Mouse (Mus musculus): ENCODE data around the gene Micall1. TPM values are rescaled to one million over a fixed set of nuclear protein-coding genes. Genes with fewer than 3 reads are reported as not detected.
A peak's percentile ranks its signal among the peaks of the same experiment; 100 is the strongest.

Micall1 gene
- polyA plus RNA-seq, 1 experiment from 2014 or later: 11.9 TPM

- no peak overlapping the region for H3K27ac ChIP-seq
- no peak for ATAC-seq (ENCODE audit: insufficient read depth, low FRiP score, low read depth)
- WGBS: 70% methylated on average over 9 of the region's 9 CpGs
Observed at GRCm38 (mm10) chr15:79135332-79135731, 26.6 kb downstream of the Micall1 start.

GRCm38 (mm10) chr15:79135783-79136575 is 27.3 kb downstream of the Micall1 start:
- Histone ChIP-seq H3K4me3 (replicated peaks) (no peak overlapping the region), H3K36me3 (peaks cover 8% of the 10 kb centered on the region; the same call in 1 of the 2 replicates), H3K27ac (no peak overlapping the region), H3K4me2 (no peak overlapping the region), H3K9me3 (no peaks in the 10 kb centered on the region), H3K9ac (no peak overlapping the region), H3K27me3 (replicated peaks) (no peaks in the 10 kb centered on the region), H3K4me1 (peaks cover 5% of the 10 kb centered on the region; the same call in 1 of the 2 replicates)
- 61% methylated on average over 11 of the region's 11 CpGs for WGBS
- no peak for ATAC-seq (ENCODE audit: insufficient read depth, low FRiP score, low read depth)

More at GRCm38 (mm10) chr15:79135332-79135731, 26.6 kb downstream of the Micall1 start:
- Histone ChIP-seq H3K9me3 (no peaks in the 10 kb centered on the region), H3K4me3 (replicated peaks) (no peak overlapping the region), H3K9ac (no peak overlapping the region), H3K27me3 (replicated peaks) (no peaks in the 10 kb centered on the region), H3K4me2 (no peak overlapping the region), H3K4me1 (peaks cover 1% of the 10 kb centered on the region; the same call in 1 of the 2 replicates), H3K36me3 (peaks cover 10% of the 10 kb centered on the region)

- ATAC-seq (ENCODE audit: insufficient read depth, low FRiP score, low read depth): no peak
- WGBS: 55% methylated on average over 10 of the region's 10 CpGs
- H3K4me2 ChIP-seq: no peak overlapping the region
Observed at GRCm38 (mm10) chr15:79139640-79140039, 30.9 kb downstream of the Micall1 start.

DNA sequence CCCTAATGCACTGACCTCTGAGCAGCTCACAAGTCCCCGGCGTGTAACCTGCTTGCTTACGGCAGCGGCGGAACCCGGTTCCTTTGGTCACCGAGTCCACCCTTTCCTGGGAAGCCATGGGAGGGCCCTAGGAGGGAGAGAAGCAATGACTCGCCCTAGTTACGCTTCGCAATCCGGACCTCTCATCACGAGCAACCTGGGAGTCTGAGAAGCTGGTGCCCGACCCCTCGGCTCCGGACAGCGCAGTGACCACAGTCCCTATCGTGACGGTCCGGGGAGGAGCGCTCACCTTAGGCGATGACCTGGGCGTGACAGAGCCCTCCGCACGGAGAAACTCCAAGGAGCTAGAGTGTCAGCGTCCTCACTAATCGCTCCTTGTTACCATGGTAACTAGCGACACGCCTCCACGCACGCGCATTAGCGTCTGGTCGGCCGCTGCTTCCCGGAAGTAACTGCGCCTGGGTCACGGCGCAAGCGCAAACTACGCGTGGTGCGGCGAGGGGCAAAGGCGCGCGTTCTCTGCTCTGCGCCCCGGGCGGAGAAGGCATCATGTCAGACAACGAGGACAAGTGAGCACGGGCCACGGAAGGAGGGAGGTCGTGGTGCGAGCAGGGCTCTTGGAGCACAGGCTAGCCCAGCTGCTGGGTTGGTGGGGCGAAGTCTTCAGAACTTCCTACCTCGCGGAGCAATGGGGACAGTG is 32.3 kb downstream of the Micall1 start, which contains the start of the genes Polr2f and 1700088E04Rik:
Gene Polr2f, plus strand, starts transcription at position 144 of the 700 bp plus-strand sequence.
Gene 1700088E04Rik, minus strand, starts transcription at position 388 of the 700 bp plus-strand sequence.
- H3K36me3 ChIP-seq: peaks cover 14% of the 10 kb centered on the region
- no peaks in the 10 kb centered on the region for H3K9me3 ChIP-seq
- ATAC-seq (ENCODE audit: insufficient read depth, low FRiP score, low read depth): peak; percentile 87
- H3K27me3 ChIP-seq (replicated peaks): no peaks in the 10 kb centered on the region
- 0 out of 2 replicates have a peak within 1 kb of the TSS, but pooled peaks have one; percentile 35 for H3K27ac ChIP-seq
- WGBS: under 1% methylated on average over 57 of the region's 57 CpGs
- H3K4me2 ChIP-seq: peak within 1 kb of the TSS; percentile 97
- H3K4me1 ChIP-seq: peaks cover 12% of the 10 kb centered on the region; the same call in 1 of the 2 replicates
- peak within 1 kb of the TSS; percentile 98 for H3K4me3 ChIP-seq (replicated peaks)
- H3K9ac ChIP-seq: peak within 1 kb of the TSS; percentile 93

More at GRCm38 (mm10) chr15:79139640-79140039, 30.9 kb downstream of the Micall1 start:
- Histone ChIP-seq H3K36me3 (peaks cover 6% of the 10 kb centered on the region; the same call in 1 of the 2 replicates), H3K9me3 (no peaks in the 10 kb centered on the region), H3K4me3 (replicated peaks) (no peak overlapping the region), H3K4me1 (peaks cover 12% of the 10 kb centered on the region; the same call in 1 of the 2 replicates), H3K9ac (no peak overlapping the region), H3K27ac (no peak overlapping the region), H3K27me3 (replicated peaks) (no peaks in the 10 kb centered on the region)

GRCm38 (mm10) chr15:79141566-79141917 is 32.8 kb downstream of the Micall1 start:
- under 1% methylated on average over 7 of the region's 7 CpGs for WGBS
- 0 out of 2 replicates have a peak overlapping the region, but pooled peaks have one; percentile 35 for H3K27ac ChIP-seq
- H3K9ac ChIP-seq: peak overlapping the region; percentile 93
- no peaks in the 10 kb centered on the region for H3K27me3 ChIP-seq (replicated peaks)
- peaks cover 12% of the 10 kb centered on the region; the same call in 1 of the 2 replicates for H3K4me1 ChIP-seq
- peaks cover 18% of the 10 kb centered on the region for H3K36me3 ChIP-seq
- no peaks in the 10 kb centered on the region for H3K9me3 ChIP-seq
- no peak for ATAC-seq (ENCODE audit: insufficient read depth, low FRiP score, low read depth)
- H3K4me3 ChIP-seq (replicated peaks): peak overlapping the region; percentile 98
- H3K4me2 ChIP-seq: peak overlapping the region; percentile 97

- Histone ChIP-seq H3K9me3 (no peaks in the 10 kb centered on the region), H3K4me3 (replicated peaks) (no peak overlapping the region), H3K27me3 (replicated peaks) (no peaks in the 10 kb centered on the region), H3K9ac (no peak overlapping the region), H3K4me2 (no peak overlapping the region), H3K4me1 (peaks cover 12% of the 10 kb centered on the region; the same call in 1 of the 2 replicates), H3K36me3 (peaks cover 30% of the 10 kb centered on the region), H3K27ac (no peak overlapping the region)
- WGBS: 80% methylated on average over 12 of the region's 12 CpGs
- ATAC-seq (ENCODE audit: insufficient read depth, low FRiP score, low read depth): no peak
Observed at GRCm38 (mm10) chr15:79143316-79143715, 34.6 kb downstream of the Micall1 start.

DNA sequence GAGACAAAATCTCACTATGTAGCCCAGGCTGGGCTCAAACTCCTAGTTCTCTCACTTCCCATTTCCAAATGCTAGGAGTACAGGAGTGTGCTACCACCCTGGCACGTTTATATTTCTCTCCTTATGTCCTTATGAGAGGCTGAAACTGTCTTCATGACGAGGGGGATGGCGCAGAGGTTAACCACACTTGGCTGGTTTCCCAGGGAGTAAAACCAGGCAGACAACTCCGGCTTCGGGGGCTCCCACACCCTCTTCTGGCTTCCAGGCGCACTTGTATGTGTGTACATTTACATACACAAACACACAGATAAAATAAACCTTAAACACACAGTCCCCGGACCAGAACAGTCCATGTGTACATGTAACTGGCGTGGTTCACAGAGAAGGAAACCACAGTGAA is 35.3 kb downstream of the Micall1 start:
- H3K27me3 ChIP-seq (replicated peaks): no peaks in the 10 kb centered on the region
- H3K4me3 ChIP-seq (replicated peaks): no peak overlapping the region
- 50% methylated on average over 8 of the region's 8 CpGs for WGBS
- ATAC-seq (ENCODE audit: insufficient read depth, low FRiP score, low read depth): no peak
- H3K27ac ChIP-seq: peak overlapping the region; percentile 6; the same call in 1 of the 2 replicates
- peaks cover 12% of the 10 kb centered on the region; the same call in 1 of the 2 replicates for H3K4me1 ChIP-seq
- no peaks in the 10 kb centered on the region for H3K9me3 ChIP-seq
- H3K4me2 ChIP-seq: no peak overlapping the region
- no peak overlapping the region for H3K9ac ChIP-seq
- peaks cover 30% of the 10 kb centered on the region for H3K36me3 ChIP-seq

- H3K27ac ChIP-seq: no peak overlapping the region
- H3K4me1 ChIP-seq: peaks cover 9% of the 10 kb centered on the region; the same call in 1 of the 2 replicates
- H3K4me3 ChIP-seq (replicated peaks): no peak overlapping the region
- peaks cover 41% of the 10 kb centered on the region for H3K36me3 ChIP-seq
- no peak overlapping the region for H3K4me2 ChIP-seq
- H3K27me3 ChIP-seq (replicated peaks): no peaks in the 10 kb centered on the region
- no peak for ATAC-seq (ENCODE audit: insufficient read depth, low FRiP score, low read depth)
- WGBS: 81% methylated on average over 7 of the region's 7 CpGs
- no peaks in the 10 kb centered on the region for H3K9me3 ChIP-seq
- no peak overlapping the region for H3K9ac ChIP-seq
Observed at GRCm38 (mm10) chr15:79145522-79145921, 36.8 kb downstream of the Micall1 start.

DNA sequence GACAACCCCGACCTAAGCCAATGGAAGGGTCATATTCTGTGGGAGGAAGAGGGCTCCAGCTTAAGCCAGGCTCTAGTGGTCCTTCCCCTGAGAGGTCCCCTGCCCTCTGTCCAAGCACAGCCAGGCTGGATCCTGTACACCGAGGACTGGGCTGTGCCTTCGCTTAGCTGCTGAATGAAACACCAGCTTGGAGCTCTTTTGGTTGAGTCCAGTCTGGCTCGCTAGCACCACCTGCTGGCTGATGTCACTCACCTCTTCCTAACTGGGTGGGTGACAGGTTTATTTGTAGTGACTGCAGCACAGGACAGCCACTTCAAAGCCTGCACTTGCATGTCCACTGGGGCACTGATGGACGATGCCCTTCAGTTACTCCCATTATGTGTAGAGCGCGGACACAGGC is 39.8 kb downstream of the Micall1 start:
- Histone ChIP-seq H3K36me3 (peaks cover 45% of the 10 kb centered on the region), H3K4me3 (replicated peaks) (no peak overlapping the region), H3K9me3 (no peaks in the 10 kb centered on the region), H3K4me2 (no peak overlapping the region), H3K4me1 (0 out of 2 replicates have a peak, but pooled peaks cover 2% of the 10 kb centered on the region), H3K9ac (no peak overlapping the region), H3K27ac (no peak overlapping the region), H3K27me3 (replicated peaks) (no peaks in the 10 kb centered on the region)
- WGBS: 48% methylated on average over 7 of the region's 7 CpGs
- peak; percentile 47; the same call in 1 of the 2 replicates for ATAC-seq (ENCODE audit: insufficient read depth, low FRiP score, low read depth)

DNA sequence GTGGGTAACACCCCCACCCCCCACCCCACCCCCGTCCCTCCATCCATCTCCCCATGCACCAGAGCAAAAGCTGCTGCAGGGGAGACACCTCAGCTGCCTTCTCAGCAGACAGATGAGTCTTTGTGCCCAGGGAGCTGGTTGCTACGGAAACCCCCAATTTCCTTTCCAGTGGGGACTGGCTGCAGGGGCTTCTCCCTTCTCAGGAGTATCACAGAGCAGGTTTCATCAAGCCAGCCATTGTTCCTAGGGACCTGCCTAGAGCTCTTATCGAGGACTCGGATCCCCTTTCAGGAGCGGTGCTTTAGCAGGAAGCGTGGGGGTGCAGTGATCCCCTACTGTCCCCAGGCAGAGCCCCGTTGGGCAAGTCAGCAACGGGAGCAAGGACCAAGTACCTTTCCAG is 43.2 kb downstream of the Micall1 start:
- WGBS: 79% methylated on average over 8 of the region's 8 CpGs
- H3K27ac ChIP-seq: 0 out of 2 replicates have a peak overlapping the region, but pooled peaks have one; percentile 35
- H3K36me3 ChIP-seq: peaks cover 24% of the 10 kb centered on the region
- 0 out of 2 replicates have a peak, but pooled peaks cover 2% of the 10 kb centered on the region for H3K4me1 ChIP-seq
- H3K27me3 ChIP-seq (replicated peaks): no peaks in the 10 kb centered on the region
- no peak overlapping the region for H3K9ac ChIP-seq
- H3K4me2 ChIP-seq: no peak overlapping the region
- ATAC-seq (ENCODE audit: insufficient read depth, low FRiP score, low read depth): no peak
- H3K4me3 ChIP-seq (replicated peaks): no peak overlapping the region
- H3K9me3 ChIP-seq: no peaks in the 10 kb centered on the region

DNA sequence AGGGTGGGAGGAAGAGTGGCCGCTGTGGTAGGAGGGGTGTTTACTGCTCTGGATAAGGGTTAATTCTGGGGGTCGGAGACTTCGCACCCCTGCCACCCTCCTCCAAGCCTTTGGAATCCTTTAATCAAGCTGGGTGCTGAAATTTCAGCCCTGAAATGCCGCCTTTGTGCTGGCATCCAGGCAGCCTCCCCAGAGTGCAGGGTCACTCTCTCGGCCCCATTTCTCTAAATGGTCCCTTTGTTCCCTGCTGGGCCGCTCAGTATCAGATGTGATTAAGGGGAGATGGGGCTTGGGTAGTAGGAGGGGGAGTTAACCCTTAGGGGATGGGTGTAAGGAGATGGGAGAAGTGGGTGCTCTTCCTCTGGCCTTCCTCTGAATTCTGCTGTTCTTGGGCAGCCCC is 44.0 kb downstream of the Micall1 start:
- no peak overlapping the region for H3K4me3 ChIP-seq (replicated peaks)
- no peak overlapping the region for H3K27ac ChIP-seq
- 0 out of 2 replicates have a peak, but pooled peaks cover 2% of the 10 kb centered on the region for H3K4me1 ChIP-seq
- no peaks in the 10 kb centered on the region for H3K9me3 ChIP-seq
- 71% methylated on average over 6 of the region's 6 CpGs for WGBS
- ATAC-seq (ENCODE audit: insufficient read depth, low FRiP score, low read depth): no peak
- H3K9ac ChIP-seq: no peak overlapping the region
- peaks cover 15% of the 10 kb centered on the region for H3K36me3 ChIP-seq
- no peak overlapping the region for H3K4me2 ChIP-seq
- no peaks in the 10 kb centered on the region for H3K27me3 ChIP-seq (replicated peaks)
